Mouse (Mus musculus) cerebellum, adult 9-11 months (tissue): ENCODE data around the gene 1110017D15Rik.
"Not testable (repeated sequence)": the region's sequence is repeated elsewhere in the genome, so short reads cannot be mapped to it uniquely, and the experiment has no call there.

Experiments
- DNase-seq: peaks from one replicate; pipeline ENCODE4 v3.0.0; 2022

The 1110017D15Rik gene

GRCm38 (mm10) chr4:41478751-41479455 lies 38.2 kb downstream of the 1110017D15Rik start:
- no peak for DNase-seq

- DNase-seq, result no peak
Observed at GRCm38 (mm10) chr4:41477648-41478160, 39.4 kb downstream of the 1110017D15Rik start.

DNA sequence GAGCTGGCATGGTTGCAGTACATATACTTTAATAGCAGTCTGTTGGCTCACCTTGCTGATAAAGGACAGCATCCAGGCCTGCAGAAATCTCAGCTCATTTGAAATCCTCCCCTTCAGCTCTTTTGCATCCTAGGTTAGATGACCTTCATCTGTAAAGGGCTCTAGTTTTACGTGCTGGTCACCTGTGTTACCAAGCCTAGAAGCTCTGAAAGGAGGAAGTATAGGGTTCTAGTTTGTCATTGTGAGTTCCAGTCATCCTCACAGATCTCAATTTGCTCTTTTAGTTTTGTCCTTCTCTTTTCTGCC lies 45.8 kb downstream of the 1110017D15Rik start:
- no peak for DNase-seq

- peak; percentile 24 for DNase-seq
Observed at GRCm38 (mm10) chr4:41470684-41471383, 46.3 kb downstream of the 1110017D15Rik start.

DNA sequence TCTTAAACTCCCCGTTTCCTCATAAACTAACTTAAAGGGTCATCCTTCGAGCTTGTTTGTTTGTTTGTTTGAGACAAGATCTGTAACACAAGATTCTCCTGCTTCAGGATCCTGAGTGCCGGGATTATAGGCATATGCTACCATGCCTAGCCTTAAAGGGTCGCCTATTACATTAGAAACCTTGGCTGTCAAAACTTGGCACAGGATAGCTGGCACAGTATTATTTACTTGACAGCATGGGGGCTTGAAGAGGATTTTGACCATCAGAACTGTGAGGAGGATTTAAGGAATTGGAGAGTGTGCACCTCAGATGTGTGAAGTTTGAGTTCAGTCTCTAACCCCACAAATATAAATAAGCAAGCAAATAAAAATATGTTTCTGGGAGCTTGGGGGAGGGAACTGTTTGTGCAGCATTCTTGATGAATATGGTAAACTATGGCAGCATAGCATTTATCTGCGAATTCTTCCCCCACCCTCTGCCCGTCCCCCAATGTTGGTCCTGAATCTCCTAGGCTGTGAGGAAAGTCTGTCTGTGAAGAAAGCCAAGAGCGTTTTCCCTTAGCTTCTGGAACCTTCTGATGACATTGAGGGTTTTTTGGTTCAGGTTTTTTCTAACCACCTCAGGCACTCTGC lies 47.0 kb downstream of the 1110017D15Rik start:
- DNase-seq, result no peak

- no peak for DNase-seq
Observed at GRCm38 (mm10) chr4:41469199-41469598, 47.9 kb downstream of the 1110017D15Rik start.

- peak; percentile 56 for DNase-seq
Observed at GRCm38 (mm10) chr4:41468396-41469080, 48.6 kb downstream of the 1110017D15Rik start.

DNA sequence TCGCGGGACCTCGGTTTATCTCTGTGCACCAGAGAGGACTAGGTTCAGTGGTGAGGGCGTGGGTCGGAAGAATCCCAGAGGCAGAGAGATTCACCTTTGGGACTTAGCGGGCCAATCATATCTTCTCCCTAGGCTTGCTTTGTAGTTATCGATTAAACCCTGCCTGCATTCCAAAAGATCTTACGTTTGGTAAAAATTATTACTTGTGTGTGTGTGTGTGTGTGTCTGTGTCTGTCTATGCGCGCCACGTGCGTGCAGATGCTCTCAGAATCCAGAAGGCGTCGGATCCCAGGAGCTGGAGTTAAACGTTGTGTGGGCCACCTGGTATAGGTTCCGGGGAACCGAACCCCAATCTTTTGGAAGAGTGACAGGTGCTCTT lies 51.9 kb downstream of the 1110017D15Rik start:
- DNase-seq, result peak; percentile 58

- DNase-seq, result peak; percentile 99
Observed at GRCm38 (mm10) chr4:41464345-41465286, 52.5 kb downstream of the 1110017D15Rik start, which contains the start of the genes Kif24 and Nudt2. Gene Kif24 (minus strand): TSS chr4:41464887. Gene Nudt2 (plus strand): TSS chr4:41465151.

DNA sequence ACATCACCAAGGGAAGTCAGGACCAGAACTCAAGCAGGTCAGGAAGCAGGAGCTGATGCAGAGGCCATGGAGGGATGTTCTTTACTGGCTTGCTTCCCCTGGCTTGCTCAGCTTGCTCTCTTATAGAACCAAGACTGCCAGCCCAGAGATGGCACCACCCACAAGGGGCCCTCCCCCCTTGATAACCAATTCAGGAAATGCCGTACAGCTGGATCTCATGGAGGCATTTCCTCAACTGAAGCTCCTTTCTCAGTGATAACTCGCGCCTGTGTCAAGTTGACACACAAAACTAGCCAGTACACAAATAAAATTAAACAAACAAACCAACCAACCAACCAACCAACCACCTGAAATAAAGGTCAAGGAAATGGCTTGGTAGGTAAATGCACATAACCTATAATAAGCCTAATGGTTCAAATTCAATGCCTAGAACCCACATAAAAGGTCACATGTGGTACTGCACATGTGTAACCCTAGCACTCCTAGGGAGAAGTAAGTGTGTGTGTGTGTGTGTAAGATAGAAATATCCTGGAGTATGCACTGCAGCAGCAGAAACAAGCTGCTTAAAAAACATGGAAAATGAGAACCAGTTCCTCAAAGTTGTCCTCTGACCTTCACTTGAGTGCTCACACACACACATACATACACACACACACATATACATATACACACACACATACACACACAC lies 53.9 kb downstream of the 1110017D15Rik start:
- not testable (repeated sequence) for DNase-seq

DNA sequence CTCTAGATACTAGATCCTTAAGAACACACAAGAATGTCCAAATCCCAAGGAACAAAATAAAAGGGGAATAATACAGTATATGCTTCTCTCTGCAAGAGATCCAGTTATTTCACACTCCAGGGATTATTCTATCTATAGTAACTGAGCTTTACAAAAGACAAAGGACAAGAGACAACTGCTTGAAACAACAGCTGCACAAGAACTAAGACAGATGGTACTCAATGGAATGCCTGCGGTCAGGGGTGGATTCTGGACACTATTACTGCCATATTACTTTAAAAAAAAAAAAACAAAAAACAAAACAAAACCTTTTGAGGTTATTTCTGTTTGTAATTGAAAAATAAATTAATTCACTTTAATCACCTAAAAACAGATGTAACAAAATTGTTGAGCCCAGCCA lies 56.4 kb downstream of the 1110017D15Rik start:
- DNase-seq, result no peak
